Mouse (Mus musculus) midbrain, embryonic 16.5 days (tissue): ENCODE measurements at regions not wholly inside any gene's neighbourhood (a gene's known extent, or its start where the extent isn't known, plus 50 kb on each side); places are given as distances from the start of the nearest gene placed in this dataset.

Experiments used
- ATAC-seq: fragments of 200-750 bp; cut with Nextera tagmentation; 2 replicates; pipeline ENCODE4 v1.8.0; 2017; ENCODE audit warnings: moderate TSS enrichment
- H3K27ac ChIP-seq: fragments of 300-500 bp; sonication (generic); 2 replicates; pipeline ENCODE4 v1.5.1; 2014; ENCODE audit warnings: mild to moderate bottlenecking, low read length, mixed read lengths
- H3K27me3 ChIP-seq: fragments of 300-500 bp; sonication (generic); 2 replicates; pipeline ENCODE4 v1.6.1; 2014; ENCODE audit warnings: low read depth, low read length, mixed read lengths; ENCODE audit not compliant: control insufficient read depth, insufficient read depth
- H3K36me3 ChIP-seq: fragments of 300-500 bp; sonication (generic); 2 replicates; pipeline ENCODE4 v1.6.1; 2014; ENCODE audit warnings: mild to moderate bottlenecking, low read length, moderate library complexity, mixed read lengths; ENCODE audit not compliant: control insufficient read depth, insufficient read depth
- H3K4me1 ChIP-seq: fragments of 300-500 bp; sonication (generic); 2 replicates; pipeline ENCODE4 v1.6.1; 2014; ENCODE audit warnings: mild to moderate bottlenecking, low read length, mixed read lengths; ENCODE audit not compliant: control insufficient read depth, insufficient read depth
- H3K4me2 ChIP-seq: fragments of 300-500 bp; sonication (generic); 2 replicates; pipeline ENCODE4 v1.6.1; 2014; ENCODE audit warnings: mild to moderate bottlenecking, low read length, mixed read lengths
- H3K4me3 ChIP-seq: fragments of 300-500 bp; sonication (generic); 2 replicates; pipeline ENCODE4 v1.5.1; 2014; ENCODE audit warnings: low read depth, mild to moderate bottlenecking, low read length, moderate library complexity, mixed read lengths
- H3K9ac ChIP-seq: fragments of 300-500 bp; sonication (generic); 2 replicates; pipeline ENCODE4 v1.6.1; 2014; ENCODE audit warnings: low read depth, low read length, mixed read lengths
- H3K9me3 ChIP-seq: fragments of 300-500 bp; sonication (generic); replicated peaks from 2 replicates; pipeline ENCODE4 v1.6.1; 2014; ENCODE audit warnings: mild to moderate bottlenecking, low read length, mixed read lengths; ENCODE audit not compliant: control insufficient read depth, poor library complexity, severe bottlenecking
- WGBS: fragments of 180-500 bp; shearing (Covaris S2); extraction: QIAGEN DNeasy Blood & Tissue Kit; methylation state at CpG from one replicate; pipeline ENCODE4 v1.1.7; 2014; 5-methylcytosine and 5-hydroxymethylcytosine counted together

DNA sequence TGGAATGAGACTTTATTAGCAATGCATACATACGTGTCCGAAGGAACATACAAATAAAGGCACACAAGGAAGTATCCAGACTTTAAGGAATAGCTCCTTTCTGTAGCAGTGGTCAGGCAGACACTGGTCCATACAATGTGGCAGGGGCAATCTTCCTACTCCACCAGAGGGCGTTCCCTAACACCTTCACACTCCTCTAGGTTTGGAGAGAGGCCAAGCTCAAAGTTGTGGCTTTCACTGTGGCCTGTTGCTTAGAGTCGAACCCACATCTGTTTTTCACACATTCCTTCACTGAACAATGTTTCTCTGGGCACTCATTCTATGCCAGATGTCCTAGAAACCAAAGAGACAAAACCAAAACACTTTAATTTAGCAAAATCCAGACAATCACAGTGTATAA, 178.4 kb upstream of the Ttc29 start:
- no peak overlapping the region for H3K4me3 ChIP-seq
- ATAC-seq = no peak

DNA sequence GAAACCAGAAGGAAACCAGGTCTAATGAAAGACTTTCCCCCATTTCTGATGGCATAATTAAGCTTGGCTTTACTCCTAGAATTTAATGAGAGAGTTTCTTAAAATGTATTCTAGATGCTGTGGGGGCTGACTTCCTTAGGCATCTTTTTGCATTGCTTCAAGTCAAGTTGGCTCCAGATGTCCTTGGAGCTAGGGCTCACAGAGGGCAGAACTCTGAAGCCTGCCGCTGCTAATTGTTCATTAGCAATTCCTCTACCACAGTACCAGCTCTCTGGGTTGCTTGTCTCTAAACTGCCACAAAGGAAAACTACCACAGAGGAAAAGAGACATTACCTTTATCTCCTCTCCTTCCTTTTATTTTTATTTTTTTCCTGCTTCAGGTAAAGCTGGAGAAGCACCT, 175.9 kb upstream of the Ttc29 start:
- Histone ChIP-seq H3K4me3 (no peak overlapping the region), H3K27me3 (no peaks in the 10 kb centered on the region), H3K27ac (no peak overlapping the region), H3K9ac (no peak overlapping the region), H3K4me2 (no peak overlapping the region), H3K9me3 (no peaks in the 10 kb centered on the region), H3K36me3 (no peaks in the 10 kb centered on the region), H3K4me1 (no peaks in the 10 kb centered on the region)
- no peak for ATAC-seq
- 58% methylated on average over 1 of the region's 1 CpGs for WGBS

More for the DNA sequence above, 178.4 kb upstream of the Ttc29 start:
- no peaks in the 10 kb centered on the region for H3K4me1 ChIP-seq
- 87% methylated on average over 4 of the region's 4 CpGs for WGBS
- no peaks in the 10 kb centered on the region for H3K27me3 ChIP-seq
- no peak overlapping the region for H3K9ac ChIP-seq
- no peak overlapping the region for H3K27ac ChIP-seq
- H3K36me3 ChIP-seq = no peaks in the 10 kb centered on the region
- H3K4me2 ChIP-seq = no peak overlapping the region
- H3K9me3 ChIP-seq = no peaks in the 10 kb centered on the region

DNA sequence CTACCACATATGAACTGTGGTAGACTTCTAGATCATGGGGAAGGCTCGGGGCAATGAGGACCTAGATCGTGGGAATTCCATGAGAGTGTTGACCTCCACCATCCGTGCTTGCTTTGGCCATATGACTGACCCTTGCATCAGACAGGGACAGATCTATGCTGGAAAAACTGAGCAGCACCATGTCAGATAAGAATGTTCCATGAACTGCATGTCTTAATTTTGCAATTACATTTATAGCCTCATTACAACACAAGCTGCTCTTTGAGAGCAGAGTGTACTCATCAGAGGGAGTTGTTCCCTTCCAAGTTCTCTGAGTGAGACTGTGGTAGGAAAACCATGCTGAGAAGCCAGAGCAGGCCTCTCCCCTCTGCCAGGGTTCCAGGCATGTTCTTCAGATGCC, 166.4 kb upstream of the Ttc29 start:
- no peak overlapping the region for H3K4me3 ChIP-seq
- no peaks in the 10 kb centered on the region for H3K36me3 ChIP-seq
- 91% methylated on average over 3 of the region's 3 CpGs for WGBS
- no peaks in the 10 kb centered on the region for H3K4me1 ChIP-seq
- peaks cover 4% of the 10 kb centered on the region; the same call in 1 of the 2 replicates for H3K9me3 ChIP-seq
- no peak overlapping the region for H3K27ac ChIP-seq
- H3K4me2 ChIP-seq = no peak overlapping the region
- no peak for ATAC-seq
- H3K27me3 ChIP-seq = no peaks in the 10 kb centered on the region
- H3K9ac ChIP-seq = no peak overlapping the region

DNA sequence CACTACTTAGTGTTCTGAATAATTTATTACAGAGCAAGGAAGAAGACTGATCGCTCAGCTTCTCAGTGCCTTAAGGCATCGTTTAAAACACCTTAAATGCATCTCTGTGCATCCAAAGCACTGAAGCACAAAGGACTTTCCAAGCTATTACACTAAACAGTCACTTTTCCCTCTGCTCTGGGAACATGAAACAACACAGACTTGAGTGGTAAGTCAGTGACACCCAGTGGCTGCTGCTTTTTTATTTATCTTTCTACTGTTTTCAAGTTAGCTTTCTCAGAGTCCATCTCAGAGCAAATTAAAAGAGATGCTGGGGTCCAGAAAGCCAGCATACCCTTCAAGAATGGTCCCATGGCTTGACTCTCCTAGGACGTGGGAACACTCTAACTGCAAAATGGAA, 162.3 kb upstream of the Ttc29 start:
- 77% methylated on average over 3 of the region's 3 CpGs for WGBS
- no peak overlapping the region for H3K4me3 ChIP-seq
- H3K36me3 ChIP-seq = no peaks in the 10 kb centered on the region
- H3K9ac ChIP-seq = no peak overlapping the region
- no peak for ATAC-seq
- H3K27me3 ChIP-seq = no peaks in the 10 kb centered on the region
- 0 out of 2 replicates have a peak, but pooled peaks cover under 1% of the 10 kb centered on the region for H3K9me3 ChIP-seq
- no peaks in the 10 kb centered on the region for H3K4me1 ChIP-seq
- no peak overlapping the region for H3K27ac ChIP-seq
- no peak overlapping the region for H3K4me2 ChIP-seq

DNA sequence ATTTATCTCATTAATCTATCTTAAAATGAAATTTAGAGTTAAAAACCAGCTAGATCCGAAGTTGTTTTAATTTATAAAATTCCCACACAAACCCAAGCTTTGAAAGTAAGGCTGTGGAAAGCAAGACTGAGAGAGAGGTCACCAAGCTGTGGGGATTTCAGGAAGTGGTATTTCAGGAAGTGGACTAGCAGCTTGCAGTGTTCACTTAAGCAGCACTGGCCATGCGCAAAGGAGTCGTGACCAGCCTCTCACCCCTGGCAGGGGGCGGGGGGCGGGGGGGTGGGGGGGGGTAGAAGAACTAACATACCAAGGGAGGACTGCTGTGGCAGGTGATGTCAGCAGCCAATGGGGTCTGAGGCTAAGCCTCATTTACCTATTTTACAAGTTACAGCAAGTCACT, 158.7 kb upstream of the Ttc29 start:
- no peaks in the 10 kb centered on the region for H3K9me3 ChIP-seq
- no peak overlapping the region for H3K9ac ChIP-seq
- H3K4me1 ChIP-seq = no peaks in the 10 kb centered on the region
- no peak overlapping the region for H3K4me3 ChIP-seq
- no peaks in the 10 kb centered on the region for H3K27me3 ChIP-seq
- no peaks in the 10 kb centered on the region for H3K36me3 ChIP-seq
- no peak overlapping the region for H3K27ac ChIP-seq
- WGBS = 33% methylated on average over 5 of the region's 5 CpGs
- no peak overlapping the region for H3K4me2 ChIP-seq
- no peak for ATAC-seq

DNA sequence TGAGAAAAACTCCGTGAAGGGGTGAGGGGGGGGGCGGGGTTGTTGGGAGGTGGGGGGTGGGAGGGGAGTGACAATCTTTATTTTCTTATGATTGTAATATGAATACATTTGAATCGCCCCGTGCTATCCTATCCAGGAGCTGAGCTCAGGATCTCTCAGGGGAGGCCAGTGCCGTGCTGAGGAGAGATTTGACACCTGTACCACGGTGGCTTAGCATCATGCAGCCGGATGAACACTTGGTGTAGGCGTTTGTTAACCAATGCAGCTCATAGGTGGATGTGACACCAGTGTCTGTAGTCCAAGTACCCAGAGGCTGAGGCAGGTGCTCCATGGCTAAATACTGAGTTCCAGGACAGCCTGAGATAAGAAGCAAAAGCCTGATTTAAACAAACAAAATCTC, 158.2 kb upstream of the Ttc29 start:
- no peak overlapping the region for H3K9ac ChIP-seq
- 18% methylated on average over 8 of the region's 8 CpGs for WGBS
- H3K4me3 ChIP-seq = no peak overlapping the region
- ATAC-seq = no peak; the same call in 1 of the 2 replicates
- no peaks in the 10 kb centered on the region for H3K9me3 ChIP-seq
- no peaks in the 10 kb centered on the region for H3K4me1 ChIP-seq
- H3K27me3 ChIP-seq = no peaks in the 10 kb centered on the region
- H3K4me2 ChIP-seq = no peak overlapping the region
- H3K27ac ChIP-seq = no peak overlapping the region
- H3K36me3 ChIP-seq = no peaks in the 10 kb centered on the region

DNA sequence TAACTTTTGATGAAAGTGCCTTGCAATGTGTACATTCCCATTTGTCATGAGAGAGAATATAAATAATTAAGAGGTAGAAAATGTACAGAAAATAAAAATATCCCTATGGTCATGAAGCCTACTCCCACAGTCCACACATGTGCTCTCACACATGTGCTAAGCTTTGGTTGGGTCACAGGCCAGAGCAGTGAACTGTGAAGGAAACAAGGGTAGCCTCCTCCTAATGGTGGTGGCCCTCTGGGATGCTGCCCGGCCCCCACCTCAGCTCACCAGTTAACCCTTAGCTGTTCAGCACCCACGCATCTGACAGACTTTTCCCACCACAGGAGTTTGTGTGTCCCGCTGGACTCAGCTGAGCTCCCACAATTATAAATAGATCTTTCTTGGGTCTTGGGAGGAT, 157.6 kb upstream of the Ttc29 start:
- Histone ChIP-seq H3K27me3 (no peaks in the 10 kb centered on the region), H3K9me3 (no peaks in the 10 kb centered on the region), H3K36me3 (no peaks in the 10 kb centered on the region), H3K4me2 (no peak overlapping the region), H3K27ac (no peak overlapping the region), H3K9ac (no peak overlapping the region), H3K4me1 (no peaks in the 10 kb centered on the region), H3K4me3 (no peak overlapping the region)
- ATAC-seq = no peak
- WGBS = 68% methylated on average over 3 of the region's 3 CpGs

DNA sequence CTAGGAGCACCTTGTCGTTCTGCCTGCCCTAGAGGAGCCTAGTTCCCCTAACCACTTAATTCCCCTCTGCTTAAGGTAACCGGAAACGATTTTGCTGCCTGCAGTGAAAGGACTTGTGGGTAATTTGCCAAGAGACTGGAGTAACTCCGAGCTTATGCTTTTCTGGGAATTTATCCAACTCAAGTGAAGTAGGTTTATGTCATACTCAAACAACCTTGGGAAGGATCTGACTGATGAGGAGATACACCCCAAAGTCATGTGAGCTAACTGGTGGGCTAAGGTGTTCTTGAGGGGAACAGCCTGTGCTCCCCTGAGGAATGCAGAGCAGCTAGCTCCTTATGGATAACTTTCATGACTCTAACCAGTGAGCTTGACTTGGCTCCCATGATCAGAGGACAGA, 155.7 kb upstream of the Ttc29 start:
- H3K4me3 ChIP-seq = no peak overlapping the region
- WGBS = 79% methylated on average over 4 of the region's 4 CpGs
- H3K27ac ChIP-seq = no peak overlapping the region
- H3K4me2 ChIP-seq = no peak overlapping the region
- H3K36me3 ChIP-seq = no peaks in the 10 kb centered on the region
- H3K4me1 ChIP-seq = no peaks in the 10 kb centered on the region
- H3K27me3 ChIP-seq = no peaks in the 10 kb centered on the region
- ATAC-seq = no peak
- H3K9ac ChIP-seq = no peak overlapping the region
- H3K9me3 ChIP-seq = no peaks in the 10 kb centered on the region

DNA sequence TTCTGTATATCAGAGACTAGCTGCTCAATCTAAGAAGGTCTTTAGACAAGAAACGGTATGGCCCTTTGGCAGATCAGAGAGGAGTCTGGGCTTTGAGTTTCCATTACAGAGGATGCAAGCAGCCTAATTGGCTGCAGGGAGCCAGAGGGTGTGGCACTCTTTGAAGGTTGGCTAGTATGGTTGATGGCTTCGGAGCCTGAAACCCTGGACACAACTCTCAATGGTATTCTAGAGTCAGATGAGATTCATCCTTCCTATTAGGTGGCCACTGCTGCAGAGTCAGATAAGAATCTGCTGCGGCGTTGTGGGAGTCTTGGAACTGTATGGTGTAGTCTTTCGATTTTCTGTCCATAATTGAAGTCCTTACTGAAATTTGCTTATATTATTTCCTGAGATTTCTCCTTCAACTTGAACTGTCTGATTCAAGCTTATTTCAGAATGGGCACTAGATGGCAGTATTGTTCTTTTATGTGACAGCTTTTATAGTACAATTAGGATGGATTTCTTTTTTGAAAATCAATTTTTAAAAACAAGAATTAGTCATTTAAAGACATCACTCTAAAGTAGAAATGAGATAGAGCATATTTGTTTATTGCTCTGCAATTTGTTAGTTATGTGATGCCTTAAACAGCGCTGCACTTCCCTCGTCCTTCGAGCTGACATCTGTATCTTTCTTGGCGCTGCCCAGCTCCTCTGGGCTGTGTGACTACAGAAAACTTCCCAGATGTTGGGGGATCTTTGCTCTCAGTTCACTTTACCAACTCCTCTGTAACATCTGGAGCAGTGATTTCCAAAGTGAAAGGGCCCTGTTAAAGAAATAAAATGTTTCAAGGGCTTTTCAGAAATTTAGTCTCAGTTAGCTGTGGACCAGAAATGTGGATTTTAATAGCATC, 151.0 kb upstream of the Ttc29 start:
- Histone ChIP-seq H3K27me3 (no peaks in the 10 kb centered on the region), H3K4me3 (no peak overlapping the region), H3K9me3 (no peaks in the 10 kb centered on the region), H3K36me3 (no peaks in the 10 kb centered on the region), H3K9ac (no peak overlapping the region), H3K4me1 (no peaks in the 10 kb centered on the region; the same call in 1 of the 2 replicates), H3K4me2 (no peak overlapping the region), H3K27ac (no peak overlapping the region)
- peak; percentile 41; the same call in 1 of the 2 replicates for ATAC-seq
- WGBS = 51% methylated on average over 9 of the region's 9 CpGs
